Mouse (Mus musculus): Measurements from ENCODE around the gene Nsa2. TPM values are rescaled to one million over a fixed set of nuclear protein-coding genes. Genes with fewer than 3 reads are reported as not detected.
"Not testable (repeated sequence)": the region's sequence is repeated elsewhere in the genome, so short reads cannot be mapped to it uniquely, and the experiment has no call there.

Gene Nsa2
- polyA plus RNA-seq, 1 experiment from 2014 or later, result 52.6 TPM

DNA sequence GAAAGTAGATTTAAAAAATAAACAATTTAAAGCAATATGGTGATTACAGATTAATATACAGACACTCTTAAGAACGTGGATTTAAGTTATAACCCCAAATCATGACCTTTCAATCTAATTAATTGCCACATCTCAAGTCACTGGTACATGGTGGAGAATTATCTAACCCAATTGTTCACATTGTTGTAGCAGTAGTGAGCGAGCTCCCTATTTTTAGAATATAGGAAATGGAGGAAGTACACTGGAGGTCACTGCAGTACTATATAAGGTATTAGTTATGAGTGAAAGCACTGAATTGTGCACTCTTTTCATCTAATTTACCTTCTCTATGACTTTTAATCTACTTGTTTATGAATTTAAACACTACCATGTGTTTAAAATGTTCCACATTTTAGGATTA, 7.3 kb downstream of the Nsa2 start:
- WGBS, result no CpG with 5 or more reads among the region's 2 CpGs
- ATAC-seq (ENCODE audit: low FRiP score); H3K9me3 ChIP-seq (replicated peaks); H3K4me2 ChIP-seq (replicated peaks); H3K4me3 ChIP-seq; H3K27me3 ChIP-seq; H3K4me1 ChIP-seq; H3K9ac ChIP-seq; H3K27ac ChIP-seq: not testable (repeated sequence)
- H3K36me3 ChIP-seq, result peaks cover 32% of the 10 kb centered on the region

DNA sequence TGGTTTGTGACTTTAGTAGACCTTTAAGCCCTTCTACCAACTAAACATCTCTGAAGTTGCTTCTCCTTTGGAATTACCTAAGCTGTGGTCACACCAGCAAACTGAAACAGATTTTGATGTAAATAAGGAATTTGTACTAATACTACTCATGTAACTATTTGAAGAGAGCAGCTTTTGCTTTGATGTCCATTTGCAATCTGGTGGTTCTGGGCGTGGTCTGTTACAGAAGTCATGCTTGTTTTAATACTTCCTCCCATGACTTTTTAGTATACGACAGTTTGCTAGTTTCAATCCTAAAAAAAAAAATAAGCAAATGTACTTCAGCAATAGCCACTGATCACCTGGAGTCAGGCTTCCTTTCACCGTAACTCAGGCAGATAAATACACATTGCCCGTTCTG, 8.1 kb downstream of the Nsa2 start:
- WGBS, result 83% methylated on average over 4 of the region's 4 CpGs
- not testable (repeated sequence) for H3K4me2 ChIP-seq (replicated peaks); H3K27ac ChIP-seq; H3K9me3 ChIP-seq (replicated peaks); ATAC-seq (ENCODE audit: low FRiP score); H3K9ac ChIP-seq; H3K4me1 ChIP-seq; H3K4me3 ChIP-seq; H3K27me3 ChIP-seq
- peaks cover 30% of the 10 kb centered on the region for H3K36me3 ChIP-seq

DNA sequence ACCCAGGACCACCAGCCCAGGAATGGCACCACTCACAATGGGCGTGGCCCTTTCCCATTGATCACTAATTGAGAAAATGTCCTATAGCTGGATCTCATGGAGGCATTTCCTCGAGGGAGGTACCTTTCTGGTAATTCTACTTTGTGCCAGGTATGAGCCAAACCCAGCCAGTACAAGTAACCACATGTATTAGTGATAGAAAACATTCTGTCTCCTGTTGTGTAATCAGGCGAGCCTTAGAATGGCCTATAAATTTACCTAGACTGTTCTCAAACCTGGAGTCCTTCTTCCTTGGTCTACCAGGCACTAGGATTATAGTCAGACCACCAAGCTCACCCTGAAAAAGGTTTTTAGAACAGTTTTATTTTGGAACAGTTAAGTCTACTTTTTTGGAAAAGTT, 16.4 kb downstream of the Nsa2 start:
- H3K4me2 ChIP-seq (replicated peaks), result no peak overlapping the region
- WGBS, result 80% methylated on average over 3 of the region's 3 CpGs

DNA sequence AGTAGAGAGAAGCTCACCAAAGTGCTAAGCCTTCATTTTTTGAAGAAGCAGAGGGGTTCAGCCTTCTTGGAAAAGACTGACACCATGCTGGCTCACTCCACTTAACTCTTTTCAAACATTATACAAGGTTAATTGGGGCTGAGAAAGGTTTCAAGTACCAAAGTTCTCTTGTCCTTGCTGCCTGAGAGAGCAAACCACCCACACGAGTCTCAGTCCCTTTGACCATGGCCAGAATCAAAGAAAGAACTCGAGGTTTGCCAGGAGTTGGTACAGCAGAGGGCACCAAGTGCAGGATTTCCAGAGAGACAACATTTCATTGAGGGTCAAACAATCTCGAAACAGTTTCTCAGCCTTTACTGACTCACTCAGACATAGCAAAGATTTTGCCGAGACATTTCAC, 28.7 kb downstream of the Nsa2 start:
- H3K4me3 ChIP-seq, result no peak overlapping the region
- WGBS, result 84% methylated on average over 4 of the region's 4 CpGs
- H3K27me3 ChIP-seq, result no peaks in the 10 kb centered on the region
- no peak overlapping the region for H3K9ac ChIP-seq
- no peak for ATAC-seq (ENCODE audit: low FRiP score)
- no peak overlapping the region for H3K4me2 ChIP-seq (replicated peaks)
- H3K36me3 ChIP-seq, result peaks cover 3% of the 10 kb centered on the region; the same call in 1 of the 2 replicates
- H3K4me1 ChIP-seq, result no peaks in the 10 kb centered on the region
- H3K9me3 ChIP-seq (replicated peaks), result no peaks in the 10 kb centered on the region
- no peak overlapping the region for H3K27ac ChIP-seq

More for the DNA sequence above, 16.4 kb downstream of the Nsa2 start:
- no peak overlapping the region for H3K4me3 ChIP-seq
- no peaks in the 10 kb centered on the region for H3K9me3 ChIP-seq (replicated peaks)
- no peak overlapping the region for H3K9ac ChIP-seq
- no peaks in the 10 kb centered on the region for H3K27me3 ChIP-seq
- ATAC-seq (ENCODE audit: low FRiP score), result no peak
- H3K27ac ChIP-seq, result no peak overlapping the region
- H3K36me3 ChIP-seq, result peaks cover 26% of the 10 kb centered on the region
- H3K4me1 ChIP-seq, result no peaks in the 10 kb centered on the region

DNA sequence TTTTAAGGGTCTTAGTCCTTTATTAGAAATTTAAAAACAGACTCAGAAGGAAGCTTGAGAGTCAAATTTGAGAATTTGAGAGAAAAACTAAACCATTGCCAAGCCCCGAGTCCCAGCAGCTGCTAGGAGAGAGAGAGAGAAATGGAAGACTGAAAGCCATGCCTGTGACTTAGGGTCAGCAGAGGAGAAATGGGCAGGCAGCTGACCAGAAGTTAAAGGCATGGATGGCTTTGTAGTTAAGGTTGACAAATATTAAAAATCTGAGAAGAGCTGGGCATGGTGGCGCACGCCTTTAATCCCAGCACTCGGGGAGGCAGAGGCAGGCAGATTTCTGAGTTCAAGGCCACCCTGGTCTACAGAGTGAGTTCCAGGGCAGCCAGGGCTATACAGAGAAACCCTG, 30.0 kb downstream of the Nsa2 start:
- not testable (repeated sequence) for H3K9me3 ChIP-seq (replicated peaks); ATAC-seq (ENCODE audit: low FRiP score); H3K9ac ChIP-seq; H3K4me3 ChIP-seq; H3K36me3 ChIP-seq; H3K27me3 ChIP-seq; H3K4me1 ChIP-seq; H3K4me2 ChIP-seq (replicated peaks); H3K27ac ChIP-seq
- WGBS, result 93% methylated on average over 4 of the region's 4 CpGs

DNA sequence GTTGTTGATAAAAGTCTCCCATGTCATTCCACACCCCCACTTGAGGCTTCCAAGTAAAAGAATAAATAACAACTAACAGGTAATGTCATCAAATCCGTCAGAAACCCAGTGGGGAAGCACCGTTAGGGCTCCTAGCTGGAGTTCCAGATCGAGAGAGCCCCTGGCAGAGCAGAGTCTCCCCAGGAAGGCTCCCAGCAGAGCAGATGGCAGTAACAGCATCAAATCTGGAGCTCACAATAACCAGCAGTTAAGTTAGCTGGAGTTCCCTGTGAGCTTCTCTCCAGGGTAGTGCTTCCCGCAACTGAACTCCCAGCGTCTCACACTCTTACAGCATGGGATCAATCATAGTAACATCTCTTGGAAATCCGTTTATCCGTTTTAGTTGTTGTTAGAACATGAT, 32.7 kb downstream of the Nsa2 start:
- H3K4me3 ChIP-seq, result no peak overlapping the region
- no peaks in the 10 kb centered on the region for H3K9me3 ChIP-seq (replicated peaks)
- H3K4me1 ChIP-seq, result no peaks in the 10 kb centered on the region
- 62% methylated on average over 7 of the region's 7 CpGs for WGBS
- no peak overlapping the region for H3K27ac ChIP-seq
- no peak overlapping the region for H3K9ac ChIP-seq
- H3K4me2 ChIP-seq (replicated peaks), result no peak overlapping the region
- no peaks in the 10 kb centered on the region for H3K36me3 ChIP-seq
- no peaks in the 10 kb centered on the region for H3K27me3 ChIP-seq
- no peak for ATAC-seq (ENCODE audit: low FRiP score)

DNA sequence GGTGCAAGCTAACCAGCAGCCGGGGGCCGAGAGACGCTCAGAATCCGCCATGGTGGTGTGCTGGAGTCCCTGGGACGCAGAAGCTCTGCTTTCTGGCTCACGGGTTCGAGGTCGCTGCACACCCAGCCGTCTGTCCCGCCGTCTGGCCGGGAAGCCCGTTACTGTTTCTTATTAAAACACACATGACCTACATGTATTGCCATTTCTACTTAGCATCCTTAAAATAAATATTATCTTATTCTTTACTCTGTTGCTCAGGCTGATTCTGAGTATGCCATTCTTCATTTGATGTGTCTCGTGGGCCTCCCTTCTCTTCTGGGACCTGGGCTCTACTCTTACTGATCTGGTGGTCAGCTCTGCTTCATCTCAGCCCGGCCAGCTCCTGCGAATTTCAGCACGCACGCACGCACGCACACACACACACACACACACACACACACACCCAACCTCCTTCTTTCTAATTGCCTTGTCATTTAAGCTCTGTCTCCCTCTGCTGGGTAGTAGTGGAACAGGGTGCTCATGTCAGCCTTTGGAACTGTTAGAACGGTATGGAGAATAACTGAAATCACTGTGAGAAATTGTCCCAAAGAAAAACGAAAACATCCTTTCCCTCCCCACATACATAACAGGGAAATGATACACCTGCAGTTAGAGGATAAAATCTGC, 38.4 kb downstream of the Nsa2 start, which contains the start of gene Gm6169:
Gene Gm6169, minus strand, starts transcription at position 51 of the 666 bp plus-strand sequence.
- H3K4me3 ChIP-seq, result no peak within 1 kb of the TSS
- WGBS, result 76% methylated on average over 22 of the region's 22 CpGs

DNA sequence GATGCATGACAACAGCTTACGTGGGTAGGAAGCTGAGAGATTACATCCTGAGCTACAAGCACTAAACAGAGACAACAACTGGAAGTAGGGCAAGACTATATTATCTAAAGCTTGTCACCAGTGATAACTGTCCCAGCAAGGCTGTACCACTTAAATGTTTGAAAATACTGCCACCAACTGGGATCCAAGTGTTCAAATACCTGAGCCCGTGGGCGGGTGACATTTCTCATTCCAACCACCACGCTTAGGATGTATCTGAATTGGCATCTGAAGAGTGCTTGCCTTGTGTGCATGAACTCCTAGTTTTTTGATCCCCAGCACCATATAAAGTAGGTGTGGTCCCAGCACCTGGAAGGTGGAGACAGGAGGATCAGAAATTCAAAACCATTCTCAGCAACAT, 42.0 kb downstream of the Nsa2 start:
- Histone ChIP-seq H3K9ac (no peak overlapping the region), H3K9me3 (replicated peaks) (no peaks in the 10 kb centered on the region), H3K4me1 (no peaks in the 10 kb centered on the region), H3K36me3 (no peaks in the 10 kb centered on the region), H3K27me3 (no peaks in the 10 kb centered on the region), H3K4me3 (no peak overlapping the region), H3K27ac (no peak overlapping the region), H3K4me2 (replicated peaks) (no peak overlapping the region)
- WGBS, result 88% methylated on average over 4 of the region's 4 CpGs
- ATAC-seq (ENCODE audit: low FRiP score), result no peak

More for the DNA sequence above, 38.4 kb downstream of the Nsa2 start, which contains the start of gene Gm6169:
- no peaks in the 10 kb centered on the region for H3K36me3 ChIP-seq
- no peaks in the 10 kb centered on the region for H3K27me3 ChIP-seq
- no peak within 1 kb of the TSS for H3K27ac ChIP-seq
- ATAC-seq (ENCODE audit: low FRiP score), result no peak
- no peaks in the 10 kb centered on the region for H3K4me1 ChIP-seq
- H3K9me3 ChIP-seq (replicated peaks), result no peaks in the 10 kb centered on the region
- no peak within 1 kb of the TSS for H3K9ac ChIP-seq
- no peak within 1 kb of the TSS for H3K4me2 ChIP-seq (replicated peaks)

DNA sequence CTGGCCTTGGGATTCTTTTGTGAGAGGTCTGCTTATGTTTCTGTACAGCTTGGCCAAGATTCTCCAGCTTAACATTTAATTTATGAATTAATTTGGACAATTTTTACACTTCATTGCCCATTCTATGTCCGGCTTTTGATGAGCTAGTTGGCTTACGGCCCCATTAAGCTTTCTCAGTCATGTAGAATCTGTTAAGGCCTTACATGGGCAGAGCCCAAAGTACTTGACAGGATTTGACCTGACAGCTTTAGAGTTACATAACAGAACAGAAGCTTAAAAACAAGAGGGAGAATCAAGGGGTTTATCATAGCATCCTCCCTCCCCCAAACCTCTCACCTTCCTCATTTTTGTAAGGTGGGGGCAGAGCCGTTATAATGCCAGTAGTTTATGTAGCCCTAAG, 49.6 kb downstream of the Nsa2 start:
- WGBS, result 87% methylated on average over 3 of the region's 3 CpGs

DNA sequence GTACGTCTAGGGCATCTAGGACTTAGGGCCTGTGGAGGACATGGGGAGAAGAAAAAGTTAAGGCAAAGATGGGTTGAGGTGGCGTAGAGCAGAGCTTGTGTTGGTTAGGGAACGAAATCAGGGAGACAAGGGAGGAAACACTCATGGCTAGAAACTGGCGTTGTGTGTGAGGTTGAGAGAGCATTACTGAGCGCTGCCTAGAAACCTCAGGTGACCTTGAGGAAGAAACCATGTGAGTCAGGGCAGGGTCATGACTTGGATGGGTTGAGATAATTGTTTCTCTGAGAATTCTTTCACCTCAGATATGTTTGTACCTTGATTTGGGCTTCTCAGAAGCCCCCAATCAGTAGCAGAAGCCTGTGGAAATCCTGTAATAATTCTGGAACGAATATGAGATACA, 50.3 kb downstream of the Nsa2 start:
- Histone ChIP-seq H3K36me3 (no peaks in the 10 kb centered on the region), H3K27me3 (no peaks in the 10 kb centered on the region), H3K27ac (no peak overlapping the region), H3K9me3 (replicated peaks) (no peaks in the 10 kb centered on the region), H3K4me1 (0 out of 2 replicates have a peak, but pooled peaks cover 3% of the 10 kb centered on the region), H3K4me2 (replicated peaks) (no peak overlapping the region), H3K4me3 (no peak overlapping the region), H3K9ac (no peak overlapping the region)
- no peak for ATAC-seq (ENCODE audit: low FRiP score)
- 92% methylated on average over 6 of the region's 6 CpGs for WGBS

More for the DNA sequence above, 49.6 kb downstream of the Nsa2 start:
- Histone ChIP-seq H3K27me3 (no peaks in the 10 kb centered on the region), H3K4me3 (no peak overlapping the region), H3K4me2 (replicated peaks) (no peak overlapping the region), H3K4me1 (0 out of 2 replicates have a peak, but pooled peaks cover 3% of the 10 kb centered on the region), H3K36me3 (no peaks in the 10 kb centered on the region), H3K9me3 (replicated peaks) (no peaks in the 10 kb centered on the region), H3K9ac (no peak overlapping the region), H3K27ac (no peak overlapping the region)
- ATAC-seq (ENCODE audit: low FRiP score), result no peak

DNA sequence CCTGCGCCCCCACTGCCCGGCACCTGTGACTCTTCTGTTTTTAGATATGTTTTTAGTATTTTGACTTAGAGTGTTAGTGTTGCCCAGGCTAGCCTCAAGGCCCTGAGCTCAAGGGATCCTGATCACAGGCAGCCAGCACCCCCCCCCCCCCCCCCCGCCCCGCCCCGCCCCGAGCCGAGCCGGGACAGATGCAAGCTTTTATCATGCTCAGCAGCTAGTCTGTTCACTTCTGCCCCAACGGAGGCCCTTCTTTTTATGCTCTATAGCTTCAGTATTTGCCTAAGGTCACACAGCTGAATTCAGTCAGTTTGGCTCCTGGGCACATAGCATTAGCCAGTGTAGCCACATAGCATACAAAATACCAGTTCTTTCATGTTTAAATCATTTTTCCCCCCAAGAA, 51.4 kb downstream of the Nsa2 start:
- no peak overlapping the region for H3K9ac ChIP-seq
- H3K4me1 ChIP-seq, result 0 out of 2 replicates have a peak, but pooled peaks cover 3% of the 10 kb centered on the region
- H3K4me2 ChIP-seq (replicated peaks), result no peak overlapping the region
- 56% methylated on average over 4 of the region's 9 CpGs for WGBS
- no peak overlapping the region for H3K4me3 ChIP-seq
- H3K9me3 ChIP-seq (replicated peaks), result no peaks in the 10 kb centered on the region
- no peak; the same call in 1 of the 2 replicates for ATAC-seq (ENCODE audit: low FRiP score)
- no peaks in the 10 kb centered on the region for H3K27me3 ChIP-seq
- H3K36me3 ChIP-seq, result no peaks in the 10 kb centered on the region
- H3K27ac ChIP-seq, result no peak overlapping the region

DNA sequence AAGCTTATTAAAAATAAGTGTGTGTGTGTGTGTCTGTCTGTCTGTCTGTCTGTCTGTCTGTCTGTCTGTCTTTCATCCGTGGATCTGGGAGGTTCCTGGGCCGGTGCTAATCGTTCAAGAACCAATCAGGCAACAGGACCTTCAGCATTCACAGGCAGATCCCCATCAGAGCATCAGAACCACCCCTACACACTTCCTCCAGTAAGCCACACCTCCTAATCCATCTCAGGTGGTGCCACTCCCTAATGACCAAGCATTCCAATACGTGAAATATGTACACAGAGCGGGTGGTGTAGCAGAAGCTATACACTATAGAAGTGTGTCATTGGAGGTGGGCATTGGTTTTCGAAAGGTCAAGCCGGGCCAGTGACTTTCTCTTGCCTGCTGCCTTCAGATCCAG, 55.3 kb downstream of the Nsa2 start:
- Histone ChIP-seq H3K9me3 (replicated peaks) (no peaks in the 10 kb centered on the region), H3K4me2 (replicated peaks) (no peak overlapping the region), H3K36me3 (no peaks in the 10 kb centered on the region), H3K4me1 (0 out of 2 replicates have a peak, but pooled peaks cover 3% of the 10 kb centered on the region), H3K27me3 (no peaks in the 10 kb centered on the region), H3K9ac (no peak overlapping the region), H3K4me3 (no peak overlapping the region), H3K27ac (no peak overlapping the region)
- no peak for ATAC-seq (ENCODE audit: low FRiP score)
- WGBS, result 93% methylated on average over 7 of the region's 7 CpGs

DNA sequence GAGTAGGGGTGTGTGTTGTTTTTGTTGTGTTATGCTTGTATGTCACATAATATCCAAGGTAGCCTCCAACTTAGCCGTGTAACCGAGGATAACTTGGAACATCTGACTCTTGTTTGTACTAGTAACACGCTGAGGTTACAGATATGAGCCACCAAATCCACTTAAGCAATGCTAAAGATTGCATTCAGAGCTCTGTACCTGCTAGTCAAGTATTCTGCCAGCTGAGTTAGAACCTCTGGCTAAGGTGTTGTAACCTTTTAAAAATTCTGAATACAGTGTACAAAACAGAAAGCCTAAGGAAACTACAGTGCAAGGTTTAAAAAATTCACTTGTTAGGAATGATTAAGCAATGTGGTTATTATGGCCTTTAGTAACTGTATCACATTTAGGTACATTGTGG, 57.1 kb downstream of the Nsa2 start:
- Histone ChIP-seq H3K36me3 (no peaks in the 10 kb centered on the region), H3K27ac (no peak overlapping the region), H3K4me2 (replicated peaks) (no peak overlapping the region), H3K27me3 (no peaks in the 10 kb centered on the region), H3K9ac (no peak overlapping the region), H3K4me3 (no peak overlapping the region), H3K9me3 (replicated peaks) (no peaks in the 10 kb centered on the region), H3K4me1 (0 out of 2 replicates have a peak, but pooled peaks cover 3% of the 10 kb centered on the region)
- WGBS, result 86% methylated on average over 3 of the region's 3 CpGs
- no peak for ATAC-seq (ENCODE audit: low FRiP score)
